Mouse (Mus musculus): Measurements from ENCODE around the gene Gm7879. TPM values are rescaled to one million over a fixed set of nuclear protein-coding genes. Genes with fewer than 3 reads are reported as not detected.

Gene Gm7879
- polyA plus RNA-seq (2014; fragmentation: Illumina TruSeq; extraction: RNeasy Lipid Tissue Mini Kit (QIAGEN cat#74804); ENCODE audit: low read depth, low replicate concordance) = 0.48 TPM

GRCm38 (mm10) chr5:43912844-43913243, at the start of gene Gm7879:
Gene Gm7879 (plus strand): TSS chr5:43913144.

GRCm38 (mm10) chr5:43868253-43868652, 44.7 kb upstream of the Gm7879 start, which contains the start of gene Cd38:
Gene Cd38 (plus strand): TSS chr5:43868553.

Other genes with a start within 250 kb of the Gm7879 start
- 0.25 TPM for gene Bst1, start 94.3 kb upstream of the Gm7879 start, polyA plus RNA-seq (2014; fragmentation: Illumina TruSeq; extraction: RNeasy Lipid Tissue Mini Kit (QIAGEN cat#74804); ENCODE audit: low read depth, low replicate concordance)
- 180 TPM for gene Fbxl5, start 91.5 kb upstream of the Gm7879 start, polyA plus RNA-seq (2014; fragmentation: Illumina TruSeq; extraction: RNeasy Lipid Tissue Mini Kit (QIAGEN cat#74804); ENCODE audit: low read depth, low replicate concordance)
- gene Cd38, start 44.6 kb upstream of the Gm7879 start, polyA plus RNA-seq (2014; fragmentation: Illumina TruSeq; extraction: RNeasy Lipid Tissue Mini Kit (QIAGEN cat#74804); ENCODE audit: low read depth, low replicate concordance) = 1.4 TPM
- gene Fgfbp1, start 68.6 kb downstream of the Gm7879 start, polyA plus RNA-seq (2014; fragmentation: Illumina TruSeq; extraction: RNeasy Lipid Tissue Mini Kit (QIAGEN cat#74804); ENCODE audit: low read depth, low replicate concordance) = not detected
- gene Prom1, start 188.9 kb downstream of the Gm7879 start, polyA plus RNA-seq (2014; fragmentation: Illumina TruSeq; extraction: RNeasy Lipid Tissue Mini Kit (QIAGEN cat#74804); ENCODE audit: low read depth, low replicate concordance) = 241 TPM